Comparison of ENCODE assay signal across 19 mouse cellular contexts in genomic region chr2:178516421-178516820, GRCm38 (mm10).
DNase-seq lines count a peak whose midpoint lies in the region; ATAC-seq and TF ChIP-seq lines count a peak whose summit lies in the region.
"Had no signal": no experiment of that assay in that cellular context is flagged by ENCODE, and none has a peak within 500 bp of the region (broad histone marks: within the 10 kb centered on the region; RNA-seq: fewer than 3 reads in every experiment).

No protein-coding gene starts in this region.

- no peak overlapping the region for H3K27ac ChIP-seq in forebrain, postnatal 0 days (ENCODE audit: low read depth, low read length)
- no peak overlapping the region for H3K27ac ChIP-seq in forebrain, embryonic 13.5 days
- no peak overlapping the region for H3K27ac ChIP-seq in lung, embryonic 14.5 days (ENCODE audit: low read depth)
- H3K27ac ChIP-seq in limb, embryonic 10.5 days, result 0 out of 2 replicates have a peak overlapping the region, but pooled peaks have one; percentile 57
- H3K27ac ChIP-seq in hindbrain, embryonic 16.5 days (ENCODE audit: low read depth, low read length), result no peak overlapping the region
- H3K27ac ChIP-seq: embryonic facial prominence, embryonic 12.5 days; heart, embryonic 13.5 days; hindbrain, embryonic 14.5 days; limb, embryonic 12.5 days had no signal

- ATAC-seq in forebrain, postnatal 0 days, result no peak
- no peak for ATAC-seq in forebrain, embryonic 13.5 days
- ATAC-seq in lung, embryonic 14.5 days (ENCODE audit: insufficient read depth), result 0 out of 2 replicates have a peak, but pooled peaks have one; percentile 16
- no peak for ATAC-seq in hindbrain, embryonic 16.5 days
- ATAC-seq: Patski had no signal

- H3K36me3 ChIP-seq in forebrain, postnatal 0 days (ENCODE audit: insufficient read depth), result no peaks in the 10 kb centered on the region
- H3K36me3 ChIP-seq in forebrain, embryonic 13.5 days (ENCODE audit: poor library complexity, severe bottlenecking), result no peaks in the 10 kb centered on the region
- H3K36me3 ChIP-seq in lung, embryonic 14.5 days (ENCODE audit: insufficient read depth), result no peaks in the 10 kb centered on the region
- no peaks in the 10 kb centered on the region for H3K36me3 ChIP-seq in limb, embryonic 10.5 days
- no peaks in the 10 kb centered on the region for H3K36me3 ChIP-seq in splenic B cell, adult 2 months (ENCODE audit: control insufficient read depth, insufficient read depth, low read length, poor library complexity, severe bottlenecking)
- no peaks in the 10 kb centered on the region for H3K36me3 ChIP-seq in hindbrain, embryonic 16.5 days (ENCODE audit: control insufficient read depth, insufficient read depth, low read length)
- H3K36me3 ChIP-seq: embryonic facial prominence, embryonic 12.5 days; heart, embryonic 13.5 days; limb, embryonic 12.5 days had no signal

- no peak overlapping the region for H3K9ac ChIP-seq in forebrain, postnatal 0 days
- H3K9ac ChIP-seq in forebrain, embryonic 13.5 days, result no peak overlapping the region
- no peak overlapping the region for H3K9ac ChIP-seq in lung, embryonic 14.5 days
- H3K9ac ChIP-seq in hindbrain, embryonic 16.5 days (ENCODE audit: low read depth, low read length), result no peak overlapping the region
- H3K9ac ChIP-seq: embryonic facial prominence, embryonic 12.5 days; heart, embryonic 13.5 days; hindbrain, embryonic 14.5 days; limb, embryonic 12.5 days had no signal

- no peak for DNase-seq in forebrain, postnatal 0 days
- DNase-seq in lung, embryonic 14.5 days, result no peak
- no peak for DNase-seq in lung, adult 18-20 months
- no peak for DNase-seq in limb, embryonic 10.5 days (ENCODE audit: low spot score)
- DNase-seq in splenic B cell, adult 2 months (ENCODE audit: low read depth, low spot score), result peak; percentile 70
- no peak for DNase-seq in thymus, postnatal 36 days
- DNase-seq: cerebellum, postnatal 36 days; gastrocnemius, postnatal 36 days; kidney, adult 2 months; lung, adult 2 months; right cerebral cortex, adult 18-20 months; thymus, adult 18-20 months had no signal

- 0 out of 2 replicates have a peak, but pooled peaks have one; percentile 22 for TF ChIP-seq CTCF in forebrain, postnatal 0 days (IDR thresholded peaks at IDR 0.05; ENCODE audit: low read depth)
- 0 out of 2 replicates have a peak, but pooled peaks have one; percentile 33 for TF ChIP-seq CTCF in lung, embryonic 14.5 days (IDR thresholded peaks at IDR 0.05; ENCODE audit: low read depth)

- 0 out of 2 replicates have a peak, but pooled peaks cover 3% of the 10 kb centered on the region for H3K4me1 ChIP-seq in forebrain, postnatal 0 days (ENCODE audit: insufficient read depth)
- H3K4me1 ChIP-seq in forebrain, embryonic 13.5 days, result peaks cover 11% of the 10 kb centered on the region; the same call in 1 of the 2 replicates
- no peaks in the 10 kb centered on the region for H3K4me1 ChIP-seq in lung, embryonic 14.5 days (ENCODE audit: insufficient read depth)
- peaks cover 58% of the 10 kb centered on the region for H3K4me1 ChIP-seq in limb, embryonic 10.5 days
- H3K4me1 ChIP-seq in hindbrain, embryonic 16.5 days (ENCODE audit: control insufficient read depth, insufficient read depth, low read depth, low read length), result peaks cover 7% of the 10 kb centered on the region; the same call in 1 of the 2 replicates

- H3K4me2 ChIP-seq in forebrain, postnatal 0 days (ENCODE audit: low read depth), result no peak overlapping the region
- no peak overlapping the region for H3K4me2 ChIP-seq in forebrain, embryonic 13.5 days
- no peak overlapping the region for H3K4me2 ChIP-seq in lung, embryonic 14.5 days
- H3K4me2 ChIP-seq in hindbrain, embryonic 16.5 days (ENCODE audit: low read length), result no peak overlapping the region
- H3K4me2 ChIP-seq: embryonic facial prominence, embryonic 12.5 days; heart, embryonic 13.5 days; hindbrain, embryonic 14.5 days; limb, embryonic 12.5 days had no signal

- no peaks in the 10 kb centered on the region for H3K27me3 ChIP-seq in forebrain, postnatal 0 days (ENCODE audit: insufficient read depth, low read length)
- H3K27me3 ChIP-seq in forebrain, embryonic 13.5 days, result no peaks in the 10 kb centered on the region
- H3K27me3 ChIP-seq in lung, embryonic 14.5 days (ENCODE audit: insufficient read depth, low read length), result no peaks in the 10 kb centered on the region
- no peaks in the 10 kb centered on the region for H3K27me3 ChIP-seq in limb, embryonic 10.5 days (ENCODE audit: low read depth, poor library complexity, severe bottlenecking)
- H3K27me3 ChIP-seq in splenic B cell, adult 2 months (ENCODE audit: control insufficient read depth, insufficient read depth, low read length, poor library complexity, severe bottlenecking), result no peaks in the 10 kb centered on the region
- H3K27me3 ChIP-seq in hindbrain, embryonic 16.5 days (replicated peaks; ENCODE audit: control insufficient read depth, insufficient read depth, low read length), result no peaks in the 10 kb centered on the region
- H3K27me3 ChIP-seq: heart, embryonic 13.5 days had no signal

- no peaks in the 10 kb centered on the region for H3K9me3 ChIP-seq in forebrain, postnatal 0 days (ENCODE audit: low read length)
- H3K9me3 ChIP-seq in forebrain, embryonic 13.5 days (replicated peaks), result no peaks in the 10 kb centered on the region
- no peaks in the 10 kb centered on the region for H3K9me3 ChIP-seq in lung, embryonic 14.5 days (ENCODE audit: low read depth, low read length)
- H3K9me3 ChIP-seq in limb, embryonic 10.5 days (replicated peaks), result no peaks in the 10 kb centered on the region
- no peaks in the 10 kb centered on the region for H3K9me3 ChIP-seq in hindbrain, embryonic 16.5 days (ENCODE audit: control insufficient read depth, low read length)
- H3K9me3 ChIP-seq: embryonic facial prominence, embryonic 12.5 days; heart, embryonic 13.5 days; limb, embryonic 12.5 days had no signal

- 79% methylated on average over 5 of the region's 5 CpGs for WGBS in forebrain, postnatal 0 days
- 80% methylated on average over 5 of the region's 5 CpGs for WGBS in forebrain, embryonic 13.5 days
- WGBS in lung, embryonic 14.5 days, result 73% methylated on average over 5 of the region's 5 CpGs
- WGBS in limb, embryonic 10.5 days, result 83% methylated on average over 5 of the region's 5 CpGs
- WGBS in hindbrain, embryonic 16.5 days, result 78% methylated on average over 5 of the region's 5 CpGs

- no peak overlapping the region for H3K4me3 ChIP-seq in forebrain, postnatal 0 days (ENCODE audit: low read depth, low read length)
- H3K4me3 ChIP-seq in forebrain, embryonic 13.5 days, result no peak overlapping the region
- H3K4me3 ChIP-seq in lung, embryonic 14.5 days (ENCODE audit: low read depth, low read length), result no peak overlapping the region
- H3K4me3 ChIP-seq in limb, embryonic 10.5 days, result no peak overlapping the region
- H3K4me3 ChIP-seq in hindbrain, embryonic 16.5 days (ENCODE audit: low read length), result no peak overlapping the region
- H3K4me3 ChIP-seq: embryonic facial prominence, embryonic 12.5 days; heart, embryonic 13.5 days; limb, embryonic 12.5 days had no signal
